Mouse (Mus musculus): ENCODE measurements around the gene Saal1.

DNA sequence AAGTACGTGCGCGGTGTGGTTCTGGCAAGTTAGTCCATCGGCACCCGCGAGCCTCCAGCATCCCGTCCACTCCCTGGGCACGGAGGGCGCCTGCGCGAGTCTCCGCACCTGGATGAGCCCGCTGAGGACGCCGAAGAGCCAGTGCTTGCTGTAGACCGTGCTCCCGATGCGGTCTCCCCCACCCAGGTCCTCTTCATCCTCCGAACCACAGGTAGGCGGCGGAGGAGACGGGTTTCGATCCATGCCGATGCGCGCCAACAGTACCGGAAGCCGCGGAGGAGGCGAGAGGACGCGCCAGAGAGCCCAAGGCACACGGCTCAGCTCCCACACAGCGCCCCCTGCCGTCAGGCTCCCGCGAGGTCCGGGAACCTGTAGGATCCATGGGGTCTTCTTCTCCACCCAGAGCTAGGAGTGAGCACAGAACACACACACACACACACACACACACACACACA is at the start of gene Saal1:
- TF ChIP-seq POLR2A (IDR thresholded peaks at IDR 0.05; ENCODE audit: low read depth, low read length) (peak; percentile 53; the same call in 1 of the 2 replicates), CTCF (IDR thresholded peaks at IDR 0.05; ENCODE audit: extremely low read depth, insufficient read depth, insufficient read length, insufficient replicate concordance) (peak; percentile 96)
